Mouse (Mus musculus) embryo, embryonic 11.5 days (tissue): ENCODE data around the gene Foxo3.

Experiments
- DNase-seq: peaks from one replicate; pipeline ENCODE4 v3.0.0-alpha.2; 2012; ENCODE audit warnings: low read depth, low spot score

Foxo3 gene

DNA sequence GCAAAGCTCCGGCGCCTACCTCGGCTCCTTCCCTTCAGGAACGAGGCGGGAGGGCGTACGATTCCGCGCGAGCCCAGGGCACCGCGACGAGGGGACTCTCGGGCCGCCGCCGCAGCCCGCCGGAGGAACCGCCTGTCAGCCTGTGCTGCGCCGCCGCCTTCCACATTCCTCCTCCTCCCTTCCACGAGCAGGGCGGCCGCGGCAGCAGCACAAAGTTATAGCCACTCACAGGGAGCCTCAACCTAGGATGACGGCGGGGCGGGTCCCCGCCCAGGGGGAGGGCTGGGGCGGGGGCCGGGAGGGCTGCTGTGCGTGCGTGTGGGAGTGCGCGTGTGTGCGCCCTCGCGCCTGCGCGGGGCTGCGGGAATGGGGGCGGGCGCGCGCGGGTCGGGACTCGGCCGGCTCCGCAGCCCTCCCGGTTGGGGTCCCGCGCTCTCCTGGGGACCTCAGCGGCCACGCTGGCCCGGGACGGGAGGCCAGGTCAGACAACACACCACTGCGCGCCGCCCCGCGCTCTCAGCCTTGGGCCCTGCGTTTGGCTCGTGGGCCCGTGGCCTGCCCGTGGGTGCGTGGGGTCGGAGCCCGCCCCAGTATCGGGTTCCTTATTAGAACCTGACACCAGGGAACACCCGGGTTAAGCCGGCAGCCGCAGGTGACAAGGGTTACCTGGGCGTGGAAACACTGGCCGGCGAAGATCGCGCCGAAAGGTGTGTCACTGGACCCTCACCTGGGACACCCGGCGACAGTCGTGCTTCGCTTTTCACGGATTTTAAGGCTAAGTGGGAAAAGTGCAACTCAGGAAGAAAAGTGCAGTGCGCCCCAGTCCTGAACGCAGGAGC is at the start of gene Foxo3:
Gene Foxo3 (minus strand): TSS at position 249 of the 839 bp plus-strand sequence.
- peak; percentile 79 for DNase-seq

DNA sequence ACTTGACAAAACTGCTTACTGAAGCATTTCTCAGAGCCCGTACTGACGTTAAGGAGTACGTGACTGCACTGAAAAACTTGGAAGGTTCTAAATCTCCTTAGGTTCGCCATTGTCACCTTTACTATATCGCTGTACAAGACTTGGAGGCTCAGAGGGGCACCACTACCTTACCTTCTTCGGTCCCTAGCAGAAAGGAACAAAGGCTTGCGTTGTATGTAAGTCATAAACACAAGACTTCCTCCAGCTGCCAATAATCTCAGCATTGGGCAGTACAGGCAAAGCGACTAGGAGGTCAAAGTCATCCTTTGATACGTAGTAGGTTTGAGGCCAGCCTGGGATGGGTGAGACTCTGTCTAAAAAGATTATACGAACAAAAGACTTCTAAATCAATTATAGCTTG is 48.8 kb upstream of the Foxo3 start:
- DNase-seq = no peak

DNA sequence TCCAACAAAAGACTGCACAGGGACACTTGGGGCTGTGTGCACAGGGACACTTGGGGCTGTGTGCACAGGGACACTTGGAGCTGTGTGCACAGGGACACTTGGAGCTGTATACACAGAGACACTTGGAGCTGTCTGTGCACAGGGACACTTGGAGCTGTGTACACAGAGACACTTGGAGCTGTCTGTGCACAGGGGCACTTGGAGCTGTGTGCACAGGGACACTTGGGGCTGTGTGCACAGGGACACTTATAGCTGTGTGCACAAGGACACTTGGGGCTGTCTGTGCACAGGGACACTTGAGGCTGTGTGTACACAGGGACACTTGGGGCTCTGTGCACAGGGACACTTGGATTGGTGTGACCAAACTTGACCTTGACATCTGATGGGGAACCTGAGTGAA is 47.4 kb upstream of the Foxo3 start:
- DNase-seq = no peak

DNA sequence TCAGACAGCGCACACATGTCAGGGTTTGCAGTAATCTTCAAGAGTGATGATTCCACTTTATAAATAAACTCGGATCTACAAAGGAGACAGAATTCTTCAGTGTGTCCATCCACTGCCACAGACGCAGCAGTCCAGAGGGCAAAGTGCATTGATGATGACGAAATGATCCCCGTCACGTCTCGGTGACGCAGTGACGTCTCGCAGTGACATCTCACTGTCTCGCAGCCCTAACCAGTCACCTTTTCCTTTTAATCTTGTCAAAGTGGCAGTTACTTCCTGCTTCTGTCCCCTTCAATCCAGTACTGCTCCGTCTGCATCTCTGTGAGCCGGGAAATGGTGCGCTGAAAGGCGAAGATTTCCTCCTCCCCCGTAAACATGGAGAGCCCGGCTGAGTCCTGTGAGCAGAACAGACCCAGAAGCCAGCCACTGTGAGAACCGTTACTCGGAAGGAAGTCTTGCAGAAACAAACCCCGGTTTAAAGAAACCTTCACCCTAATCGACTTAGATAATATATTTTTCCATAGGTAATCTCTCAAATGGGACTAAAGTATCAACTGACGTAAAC is 36.7 kb upstream of the Foxo3 start:
- no peak for DNase-seq

DNA sequence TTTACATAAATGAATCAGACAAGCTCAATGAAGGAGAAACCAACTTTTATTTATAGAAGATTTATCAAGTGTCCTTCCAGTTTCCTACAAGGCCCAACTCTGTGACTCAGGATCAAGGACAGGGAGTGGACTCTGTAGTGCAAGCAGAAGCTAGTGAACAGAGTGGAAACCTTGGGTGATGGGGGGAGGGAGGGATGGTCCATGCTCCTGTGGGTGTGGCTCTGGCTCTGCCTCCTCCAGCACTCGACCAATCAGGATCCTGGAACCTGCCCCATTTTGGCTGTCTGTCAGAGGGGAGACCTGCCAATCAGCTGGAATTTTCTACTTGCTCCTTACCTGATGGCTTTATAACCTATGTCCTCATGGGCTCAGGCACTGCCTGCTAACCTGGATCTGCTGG is 36.0 kb upstream of the Foxo3 start:
- no peak for DNase-seq

DNA sequence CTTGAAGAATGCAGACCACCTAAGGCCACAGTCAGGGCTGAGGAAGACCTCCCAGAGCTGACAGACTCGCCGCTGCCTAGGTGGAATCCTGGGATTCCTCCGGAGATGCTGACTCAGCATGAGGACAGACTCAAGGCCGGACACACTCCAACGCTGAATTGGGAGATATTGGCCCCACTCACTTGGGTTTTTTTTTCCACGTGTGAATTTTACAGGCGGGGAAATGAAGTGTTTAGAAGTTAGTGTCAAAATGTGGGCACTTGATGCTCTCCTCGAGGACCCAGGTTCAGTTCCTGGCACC is 32.1 kb upstream of the Foxo3 start:
- DNase-seq = no peak

DNA sequence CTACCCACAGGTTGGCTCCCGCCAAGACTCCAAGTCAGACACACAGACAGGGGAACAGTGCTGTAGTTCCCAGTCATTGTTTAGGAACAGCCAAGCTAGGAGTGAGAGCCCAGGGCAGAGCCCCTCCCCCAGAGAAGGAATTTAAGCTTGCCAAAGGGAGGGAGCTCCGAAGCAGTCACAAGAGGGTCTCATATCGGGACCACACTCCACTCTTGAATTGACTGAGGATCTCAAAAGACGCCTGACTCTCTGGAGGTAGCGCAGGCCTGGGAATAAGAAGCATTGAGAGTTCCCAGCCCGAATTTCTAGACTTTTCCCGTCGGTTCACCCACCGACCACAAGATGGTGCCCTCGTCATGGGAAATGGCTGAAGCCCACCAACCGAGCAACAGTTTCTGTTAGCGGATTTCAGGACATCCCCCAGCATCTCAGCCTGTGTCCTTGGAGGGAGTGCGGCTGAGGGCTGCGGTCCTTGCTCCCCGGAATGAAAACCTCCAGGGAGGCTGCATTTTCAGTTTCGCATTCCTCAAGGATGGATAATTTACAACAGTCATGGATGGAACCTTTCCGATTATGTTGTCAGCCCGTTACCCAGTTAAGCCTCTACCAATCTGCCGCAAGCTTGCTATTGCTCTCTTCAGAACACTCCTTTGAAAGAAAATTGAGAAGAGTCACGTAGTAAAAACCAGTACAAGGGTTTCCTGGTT is 31.6 kb upstream of the Foxo3 start:
- peak; percentile 75 for DNase-seq

DNA sequence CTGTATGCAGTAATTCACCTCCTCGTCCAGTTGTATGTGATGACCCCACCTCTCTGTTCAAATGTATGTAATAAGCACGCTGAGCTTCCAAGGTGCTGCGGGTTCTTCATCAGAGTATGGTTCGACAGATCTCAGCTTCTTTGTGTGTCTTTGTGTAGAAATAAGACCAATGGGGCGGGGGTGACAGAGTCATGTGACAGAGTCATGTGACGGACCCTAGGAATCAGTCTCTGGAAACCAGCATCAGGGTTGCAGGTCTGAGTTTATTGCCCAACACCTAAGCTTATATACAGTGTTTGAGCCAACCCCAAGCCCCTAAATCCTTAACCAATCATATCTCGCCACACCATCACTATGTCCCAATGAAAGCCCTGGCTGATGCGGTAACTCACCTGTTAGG is 29.9 kb upstream of the Foxo3 start:
- DNase-seq = no peak

DNA sequence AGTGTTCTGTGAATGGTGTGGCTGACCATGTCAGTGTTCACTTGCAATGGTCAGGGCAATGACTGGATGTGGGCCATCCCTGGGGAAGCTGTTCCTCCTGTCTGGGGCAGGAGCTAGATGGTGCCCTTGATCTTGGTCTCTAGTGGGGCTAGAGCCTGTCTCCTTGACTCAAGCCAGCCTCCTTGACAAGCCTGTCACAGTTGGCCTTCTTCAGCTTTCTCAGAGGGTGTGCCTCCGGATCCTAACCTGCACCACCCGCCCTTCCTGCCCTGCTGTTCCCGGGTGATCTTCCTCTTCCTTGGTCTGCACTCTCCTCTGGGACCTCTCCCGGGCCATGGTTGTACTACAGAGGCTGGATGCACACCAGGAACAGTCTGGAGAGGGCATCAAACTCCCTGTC is 24.2 kb upstream of the Foxo3 start:
- no peak for DNase-seq

DNA sequence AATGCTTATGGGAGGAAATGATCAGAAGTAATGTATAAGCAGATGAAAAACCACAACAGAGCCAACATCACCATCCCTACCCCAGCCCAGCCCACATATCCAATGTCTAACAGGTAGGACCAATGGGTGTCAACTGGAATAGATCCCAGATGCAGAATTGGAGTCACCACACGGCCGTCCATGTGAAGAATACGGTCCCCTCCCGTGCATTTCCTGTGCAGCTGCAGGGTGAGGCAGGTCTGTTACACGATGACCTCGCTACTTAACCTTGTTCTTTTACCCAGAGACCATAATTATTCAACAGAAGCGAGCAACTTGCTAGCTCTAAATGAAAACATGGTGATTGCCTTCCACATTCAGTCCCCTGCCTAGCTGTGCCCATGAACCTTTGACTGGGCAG is 23.4 kb upstream of the Foxo3 start:
- DNase-seq = no peak

DNA sequence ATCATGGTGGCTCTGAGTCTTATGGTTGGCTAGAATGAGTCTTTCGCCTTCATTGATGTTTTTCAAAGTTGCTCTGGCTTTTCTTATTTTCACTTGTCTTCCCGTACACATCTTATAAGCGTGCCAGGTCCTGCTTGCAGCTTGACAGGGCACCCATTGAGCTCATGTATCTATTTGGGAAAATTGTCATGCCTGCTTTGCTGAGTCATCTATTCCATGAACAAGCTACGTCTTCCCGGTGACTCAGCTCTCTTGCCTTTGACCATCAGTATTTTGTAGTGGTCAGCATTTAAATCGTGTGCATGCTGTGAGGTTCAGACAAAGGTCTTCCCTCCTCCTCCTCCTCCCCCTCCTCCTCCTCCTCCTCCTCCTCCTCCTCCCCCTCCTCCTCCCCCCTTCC is 22.9 kb upstream of the Foxo3 start:
- no peak for DNase-seq

DNA sequence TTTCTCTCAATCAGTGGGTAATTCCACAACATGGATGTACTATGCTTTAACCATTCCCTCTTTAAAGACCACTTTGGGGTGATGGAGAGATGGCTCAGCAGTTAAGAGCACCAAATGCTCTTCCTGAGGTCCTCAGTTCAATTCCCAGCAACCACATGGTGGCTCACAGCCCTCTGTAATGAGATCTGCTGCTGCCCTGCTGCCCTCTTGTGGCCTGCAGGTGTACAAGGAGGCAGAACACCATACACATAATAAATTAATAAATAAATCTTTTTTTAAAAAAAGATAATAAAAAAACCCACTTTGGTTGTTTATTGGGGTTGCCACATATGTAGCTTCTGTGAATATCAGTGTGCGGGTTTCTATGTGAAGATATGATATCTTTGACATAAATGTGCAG is 21.4 kb upstream of the Foxo3 start:
- no peak for DNase-seq

DNA sequence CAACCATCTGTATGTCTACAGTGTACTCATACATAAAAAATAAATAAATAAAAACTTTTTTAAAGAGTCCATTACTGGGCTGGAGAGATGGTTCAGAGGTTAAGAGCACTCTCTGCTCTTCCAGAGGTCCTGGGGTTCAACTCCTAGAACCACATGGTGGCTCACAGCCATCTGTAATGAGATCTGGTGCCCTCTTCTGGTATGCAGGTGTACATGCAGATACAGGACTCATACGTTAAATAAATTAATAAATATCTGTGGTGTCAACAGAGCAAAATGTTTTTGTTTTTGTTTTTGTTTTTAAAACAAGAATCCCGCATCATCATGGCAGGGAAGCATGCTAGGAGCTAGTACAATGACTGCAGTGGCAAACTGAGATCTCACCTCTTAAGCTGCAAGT is 20.6 kb upstream of the Foxo3 start:
- no peak for DNase-seq

DNA sequence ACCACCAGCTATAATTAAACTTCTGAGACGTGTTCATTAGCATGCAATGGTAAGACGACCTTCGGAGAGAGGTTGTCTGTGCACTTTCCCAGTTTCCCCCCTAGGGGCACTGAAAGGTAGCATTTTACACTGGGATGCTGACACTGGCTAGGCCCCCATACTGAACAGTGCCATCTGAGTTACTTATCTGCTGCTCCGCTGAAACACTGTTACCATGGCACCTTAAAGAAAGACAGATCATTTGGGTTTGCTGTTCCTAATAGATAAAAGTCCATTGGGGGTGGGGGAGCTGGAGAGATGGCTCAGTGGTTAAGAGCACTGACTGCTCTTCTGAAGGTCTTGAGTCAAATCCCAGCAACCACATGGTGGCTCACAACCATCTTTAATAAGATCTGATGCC is 20.0 kb upstream of the Foxo3 start:
- DNase-seq = no peak

DNA sequence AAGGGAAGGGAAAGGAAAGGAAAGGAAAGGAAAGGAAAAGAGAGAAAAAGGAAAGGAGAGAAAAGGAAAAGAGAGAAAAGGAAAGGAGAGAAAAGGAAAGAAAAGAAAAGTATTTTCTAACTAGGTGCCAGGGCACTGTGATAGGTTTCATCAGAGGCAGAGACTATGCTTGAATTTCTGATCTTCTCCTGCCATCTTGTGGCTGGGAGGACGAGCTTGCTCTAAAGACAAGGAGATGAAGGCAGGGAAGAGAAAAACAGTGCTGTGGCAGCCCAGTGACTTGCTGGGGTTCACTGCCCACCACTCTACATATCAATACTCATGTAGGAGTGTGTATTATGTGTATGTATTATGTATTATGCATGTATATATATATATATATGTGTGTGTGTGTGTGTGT is 18.5 kb upstream of the Foxo3 start:
- DNase-seq = peak; percentile 48

DNA sequence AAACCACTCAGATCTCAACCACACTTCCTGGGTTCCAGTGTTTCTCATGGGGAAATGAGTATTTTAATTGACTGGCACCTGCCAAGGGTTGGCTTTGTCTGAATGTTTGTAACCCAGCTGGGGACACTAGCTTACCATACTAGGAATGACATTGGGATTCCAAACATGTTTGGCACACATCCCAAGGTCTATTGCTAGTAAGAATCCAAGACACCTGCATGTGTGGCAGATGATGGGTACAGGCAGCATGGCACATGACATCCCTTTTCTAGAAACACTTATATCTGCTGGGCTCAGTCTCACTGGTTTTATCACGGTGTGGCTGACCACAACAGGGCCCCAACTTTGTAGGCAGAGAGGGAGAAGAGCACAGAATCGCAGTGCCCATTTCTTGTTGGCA is 17.8 kb upstream of the Foxo3 start:
- DNase-seq = no peak

DNA sequence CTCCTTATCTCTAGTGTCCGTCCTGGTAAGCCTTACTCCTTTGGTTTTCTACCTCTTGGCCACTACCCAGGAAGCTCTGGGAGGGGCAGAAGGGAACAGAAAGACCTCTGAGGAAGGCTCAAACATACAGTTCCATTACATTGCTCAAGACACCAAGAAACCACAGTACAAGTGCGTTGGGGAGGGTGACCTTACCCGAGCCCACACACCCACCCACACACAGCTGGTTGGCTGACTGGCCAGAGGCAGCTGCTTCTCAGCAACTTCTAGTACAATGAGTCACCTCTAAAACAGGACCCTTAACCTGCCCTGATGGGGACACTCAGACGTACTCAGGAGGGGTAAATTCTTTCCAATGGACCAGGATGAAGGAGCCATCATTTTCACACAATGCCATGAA is 17.3 kb upstream of the Foxo3 start:
- DNase-seq = no peak

DNA sequence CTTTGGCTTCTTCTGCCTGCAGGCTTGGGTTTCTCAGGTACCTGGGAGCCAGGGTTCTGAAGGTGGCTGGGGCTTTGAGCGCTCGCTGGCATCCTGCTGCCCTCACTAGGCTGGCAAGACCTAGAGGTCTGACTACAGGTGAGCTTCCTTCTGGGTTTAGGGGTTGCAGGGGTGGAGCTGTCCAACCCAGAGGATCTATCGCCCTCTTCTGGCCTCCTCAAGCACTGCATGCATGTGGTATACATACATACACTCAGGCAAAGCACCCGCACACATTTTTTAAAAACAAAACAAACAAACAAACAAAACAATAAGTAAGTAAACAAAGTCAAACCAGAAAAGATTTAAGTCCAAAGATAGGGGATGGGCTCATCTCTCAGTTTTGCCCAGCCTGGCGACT is 14.8 kb upstream of the Foxo3 start:
- no peak for DNase-seq

DNA sequence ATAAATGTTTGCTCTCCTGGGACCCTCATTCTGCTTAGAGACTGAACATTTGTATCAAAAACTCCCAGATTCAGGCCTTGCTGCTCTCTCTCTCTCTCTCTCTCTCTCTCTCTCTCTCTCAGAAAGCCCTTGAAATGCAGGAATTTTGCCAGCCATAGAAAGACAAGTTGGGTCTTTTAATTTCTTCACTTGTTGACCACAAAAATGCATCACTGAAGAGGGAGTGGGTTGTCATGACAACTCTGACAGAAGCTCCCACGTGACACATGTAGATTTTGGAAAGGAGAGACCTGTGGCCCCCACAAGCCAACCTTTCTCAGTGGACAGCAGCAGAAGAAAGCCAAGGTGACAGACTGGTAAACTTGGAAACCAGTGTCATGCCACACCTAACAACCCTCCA is 11.1 kb upstream of the Foxo3 start:
- DNase-seq = no peak

DNA sequence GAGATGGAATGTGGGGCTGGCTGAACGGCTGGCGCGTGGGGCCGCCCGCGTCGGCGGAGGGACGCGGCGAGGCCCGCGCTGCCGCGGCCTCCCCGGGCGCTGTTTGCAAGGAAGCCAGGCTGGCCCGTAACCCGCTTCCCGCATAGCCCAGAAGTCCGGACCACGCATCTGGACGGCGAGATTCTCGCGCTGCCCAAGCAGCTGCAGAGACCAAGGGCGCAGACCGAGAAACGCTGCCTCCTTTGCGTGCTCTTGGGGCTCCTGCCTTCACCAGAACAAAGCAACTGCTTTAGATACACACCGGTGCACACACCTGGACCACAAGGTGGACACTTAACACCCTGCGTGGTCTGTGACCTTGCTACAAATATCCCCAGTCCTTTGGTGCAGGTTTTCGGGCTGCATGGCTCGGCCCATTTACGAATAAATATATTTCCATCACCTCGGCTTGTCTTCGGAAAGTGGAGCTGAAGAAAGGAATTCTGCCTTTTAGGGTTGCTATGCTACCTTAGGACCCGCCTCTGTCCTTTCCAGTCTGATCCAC is 1.8 kb upstream of the Foxo3 start:
- no peak for DNase-seq

DNA sequence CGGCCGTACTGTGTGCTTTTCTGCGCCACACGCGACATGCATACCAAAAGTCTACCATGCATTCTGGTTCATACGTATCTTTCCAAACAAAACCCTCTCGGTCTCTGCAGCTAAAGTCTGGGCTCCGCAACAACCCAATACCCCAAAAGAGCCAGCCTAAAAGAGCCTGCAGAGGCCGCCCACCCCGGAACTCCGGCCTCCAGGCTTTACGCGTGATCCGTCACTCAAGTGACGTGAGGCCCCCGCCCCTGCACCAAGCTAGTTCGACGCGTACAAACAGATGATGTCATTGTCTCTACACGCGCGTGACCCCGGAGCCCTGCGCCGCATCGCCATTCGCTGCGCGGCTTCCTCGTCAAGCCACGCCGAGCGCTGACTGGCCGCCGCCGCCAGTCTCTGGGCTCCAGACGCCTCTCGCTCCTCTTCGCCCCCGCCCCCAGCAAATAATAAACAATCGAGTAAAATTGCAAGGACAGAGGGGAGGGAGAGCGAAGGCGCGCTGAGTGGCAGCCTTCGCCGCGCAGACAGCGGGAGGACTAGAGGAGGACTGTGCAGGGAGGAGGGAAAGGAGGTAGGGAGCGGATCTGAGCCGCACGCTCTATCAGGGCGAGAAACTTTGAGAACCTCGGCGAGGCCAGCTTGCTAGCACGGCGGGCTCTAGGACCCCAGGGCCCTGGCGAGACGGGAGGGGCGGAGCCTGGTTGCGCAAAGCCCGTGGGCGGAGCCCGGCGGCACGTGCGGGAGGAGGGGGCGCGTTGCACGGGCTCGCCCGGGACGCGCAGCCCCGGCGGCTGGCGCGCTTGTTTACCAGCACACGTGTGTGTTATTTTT is 1.1 kb upstream of the Foxo3 start:
- peak; percentile 97 for DNase-seq

DNA sequence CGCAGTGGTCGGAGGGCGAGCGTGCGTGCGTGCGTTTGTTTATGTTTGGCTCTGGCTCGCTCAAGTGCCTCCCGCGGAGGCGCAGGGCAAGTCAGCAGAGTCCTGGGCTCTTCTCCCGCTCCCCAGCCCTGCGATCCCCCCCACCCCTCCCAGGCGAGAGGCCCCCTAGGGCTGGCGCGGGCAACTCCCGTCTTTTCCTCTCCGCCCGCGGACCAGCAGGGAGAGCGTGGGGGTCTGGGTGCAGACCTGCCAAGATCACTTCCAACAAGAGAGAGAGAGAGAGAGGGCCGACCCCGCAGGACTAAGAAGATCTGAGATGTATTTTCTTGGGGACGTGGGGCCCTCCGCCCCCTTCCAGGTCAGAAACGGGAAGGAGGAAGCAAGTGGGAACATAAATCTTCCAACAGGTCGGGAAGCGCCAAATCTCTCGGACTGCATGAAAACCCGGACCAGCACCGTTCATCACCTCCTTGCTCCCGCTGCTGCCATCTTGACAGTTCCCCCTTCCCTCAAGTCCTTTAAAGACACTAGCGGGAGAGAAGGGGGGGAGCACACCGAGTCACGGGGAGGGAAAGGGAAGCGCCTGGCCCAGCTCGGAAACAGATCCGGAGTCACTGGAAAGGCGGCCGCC is 569 bp downstream of the Foxo3 start:
- DNase-seq = peak; percentile 47
